Mouse (Mus musculus) spleen, adult 18-20 months (tissue): Measurements from ENCODE around the gene Tex19.1.
A peak's percentile ranks its signal among the peaks of the same experiment; 100 is the strongest.

ENCODE experiments used
- DNase-seq, 2 experiments: peaks; one replicate each; pipeline ENCODE4 v3.0.0; 2022; ENCODE audit warnings: mixed read lengths in 2 of 2

Tex19.1 gene

DNA sequence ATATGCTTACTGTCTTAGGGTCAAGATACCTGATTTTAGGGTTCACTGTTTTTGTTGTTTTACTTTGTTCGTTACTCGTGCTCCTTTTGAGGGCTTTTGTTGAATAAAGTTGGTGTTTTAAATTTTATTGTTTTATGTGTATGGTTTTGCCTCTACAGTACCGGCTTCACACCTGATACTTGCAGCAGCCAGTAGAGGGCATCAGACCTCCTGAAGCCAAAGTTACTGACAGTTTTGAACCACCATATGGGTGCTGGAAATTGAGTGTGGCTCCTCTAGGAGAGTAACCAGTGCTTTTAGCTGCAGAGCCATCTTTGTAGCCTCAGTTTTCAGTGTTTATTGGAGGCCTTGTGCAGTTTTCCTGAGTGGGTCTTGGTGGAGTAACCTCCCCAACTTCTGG, 2.2 kb downstream of the Tex19.1 start:
- no peak for DNase-seq

DNA sequence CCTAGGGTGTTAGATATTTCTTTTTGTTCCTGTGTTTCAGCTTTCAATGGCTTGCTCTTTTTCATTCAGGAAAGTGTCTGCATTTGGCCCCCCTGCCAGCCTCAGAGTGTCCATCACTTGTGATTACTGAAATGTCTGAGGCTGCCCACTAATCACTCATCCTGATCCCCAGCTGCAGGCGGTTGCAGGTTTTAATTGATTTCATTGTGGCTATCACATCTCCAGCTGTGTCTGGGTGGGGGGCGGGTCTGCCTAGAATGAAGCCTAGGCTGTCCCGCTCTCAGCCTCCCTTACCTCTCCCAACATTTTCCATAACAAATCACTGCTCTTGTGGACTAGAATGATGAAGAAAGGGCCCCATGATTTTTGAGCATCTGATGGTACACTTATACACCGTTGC, 8.3 kb downstream of the Tex19.1 start:
- no peak for DNase-seq

DNA sequence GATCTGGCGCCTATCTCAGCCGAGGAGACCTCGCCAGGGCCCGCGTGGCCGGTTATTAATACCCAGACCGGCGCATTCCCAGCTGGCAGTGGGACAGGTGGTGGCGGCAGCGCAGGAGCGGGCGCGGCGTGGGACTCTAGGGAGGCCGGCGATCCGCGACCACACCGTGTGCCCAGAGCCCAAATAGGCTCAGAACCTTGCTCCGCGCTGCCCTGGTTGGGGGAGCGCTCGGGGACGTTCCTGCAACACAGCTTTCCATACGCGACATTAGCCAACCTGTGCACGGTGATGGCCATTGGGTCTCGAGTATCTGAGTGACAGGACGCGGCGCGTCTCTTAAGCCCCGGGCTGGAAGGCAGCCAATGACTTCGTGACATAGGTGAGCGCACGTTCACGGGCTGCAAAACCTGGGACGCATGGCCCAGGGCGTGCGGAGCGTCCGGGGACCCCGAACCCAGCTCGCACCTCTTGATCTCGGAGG, 10.5 kb downstream of the Tex19.1 start:
- DNase-seq, result no peak

DNA sequence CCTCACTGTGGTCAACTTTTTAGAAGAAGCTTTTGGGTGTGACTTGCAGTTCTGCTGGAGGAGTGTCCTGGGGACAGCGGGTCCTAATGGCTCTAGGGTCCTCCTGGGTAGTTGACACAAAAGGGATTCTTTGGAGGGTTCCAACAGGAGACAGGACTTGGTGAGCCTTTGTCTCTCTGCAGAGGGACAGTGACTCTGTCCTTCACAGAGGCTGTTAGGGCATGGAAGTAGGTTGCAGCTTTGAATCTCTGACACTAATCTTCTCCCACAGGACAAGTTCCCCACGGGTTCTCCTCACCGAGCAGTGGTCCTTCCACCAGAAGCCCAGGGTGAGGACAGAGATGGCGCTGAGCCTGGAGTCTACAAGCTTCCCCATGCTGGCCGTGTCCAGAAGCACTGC, 14.0 kb downstream of the Tex19.1 start, which contains the start of gene Uts2r:
Gene Uts2r (plus strand): TSS at position 301 of the 400 bp plus-strand sequence.
- DNase-seq, result no peak

DNA sequence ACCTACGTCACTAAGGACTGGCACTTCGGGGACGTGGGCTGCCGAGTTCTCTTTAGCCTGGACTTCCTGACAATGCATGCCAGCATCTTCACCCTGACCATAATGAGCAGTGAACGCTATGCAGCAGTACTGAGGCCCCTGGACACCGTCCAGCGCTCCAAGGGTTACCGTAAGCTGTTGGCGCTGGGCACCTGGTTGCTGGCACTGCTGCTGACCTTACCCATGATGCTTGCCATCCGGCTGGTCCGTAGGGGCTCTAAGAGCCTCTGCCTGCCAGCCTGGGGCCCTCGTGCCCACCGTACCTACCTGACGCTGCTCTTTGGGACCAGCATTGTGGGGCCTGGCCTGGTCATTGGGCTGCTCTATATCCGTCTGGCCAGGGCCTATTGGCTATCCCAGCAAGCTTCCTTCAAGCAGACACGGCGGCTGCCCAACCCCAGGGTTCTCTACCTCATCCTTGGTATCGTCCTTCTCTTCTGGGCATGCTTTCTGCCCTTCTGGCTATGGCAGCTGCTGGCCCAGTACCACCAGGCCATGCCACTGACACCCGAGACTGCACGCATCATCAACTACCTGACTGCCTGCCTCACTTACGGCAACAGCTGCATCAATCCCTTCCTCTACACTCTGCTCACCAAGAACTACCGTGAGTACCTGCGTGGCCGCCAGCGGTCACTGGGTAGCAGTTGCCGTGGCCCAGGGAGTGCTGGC, 14.8 kb downstream of the Tex19.1 start:
- DNase-seq, result no peak

DNA sequence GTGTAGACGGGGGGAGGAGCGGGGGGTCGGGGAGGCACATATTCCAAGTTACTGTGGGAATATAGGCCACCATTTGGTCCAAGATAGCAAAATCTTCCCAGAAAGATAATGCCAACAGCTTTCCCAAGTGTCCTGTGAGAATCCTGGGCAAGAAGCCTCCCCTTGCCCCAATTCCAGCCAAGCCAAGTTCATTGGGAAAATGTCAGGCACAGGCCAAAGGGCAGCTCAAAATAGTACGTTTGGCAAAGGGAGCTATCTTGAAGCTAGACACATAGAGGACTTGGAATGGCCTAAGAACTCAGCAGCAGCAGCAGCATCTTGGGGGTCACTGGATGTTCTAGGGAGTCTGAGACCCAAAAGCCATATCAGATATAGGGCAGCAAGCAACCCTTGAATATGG, 17.8 kb downstream of the Tex19.1 start:
- DNase-seq, result no peak

DNA sequence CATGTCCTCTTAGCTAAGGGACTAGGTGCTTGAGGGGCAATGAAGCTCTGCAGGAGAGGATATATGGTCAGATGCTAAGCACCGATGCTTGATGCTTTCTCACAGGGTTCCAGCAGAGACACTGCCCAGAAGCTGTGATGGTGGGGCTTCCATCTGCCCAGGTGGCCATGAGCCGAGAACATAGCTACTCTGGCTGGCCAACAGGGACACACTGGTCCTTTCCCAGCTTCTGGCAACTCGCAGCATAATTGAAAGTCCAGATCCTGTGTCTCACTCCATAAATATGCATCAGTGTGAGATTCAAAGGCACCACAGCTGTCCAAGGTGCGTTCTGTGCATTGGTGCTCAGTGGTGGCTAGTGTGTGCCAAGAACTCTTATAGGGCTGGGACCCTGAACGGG, 27.3 kb downstream of the Tex19.1 start:
- no peak for DNase-seq

DNA sequence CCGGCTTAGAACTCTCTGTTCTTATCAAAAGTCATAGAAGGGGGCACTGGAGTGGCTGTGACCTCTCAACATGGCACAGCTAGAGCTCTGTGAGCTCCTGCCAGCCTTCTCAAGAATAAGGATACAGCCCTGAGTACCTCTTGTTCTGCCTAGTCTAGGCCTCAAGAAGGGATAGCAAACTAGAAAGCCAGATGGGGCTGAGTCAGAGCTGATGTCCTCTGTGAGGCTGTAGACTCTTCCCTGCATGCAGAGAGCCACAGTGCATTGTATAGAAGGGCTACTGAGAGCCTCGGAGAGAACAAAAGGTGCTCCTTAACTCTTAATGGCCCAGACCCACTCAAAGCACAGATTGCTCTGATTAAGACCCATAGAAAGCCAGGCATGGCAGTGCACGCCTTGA, 28.3 kb downstream of the Tex19.1 start:
- no peak for DNase-seq

DNA sequence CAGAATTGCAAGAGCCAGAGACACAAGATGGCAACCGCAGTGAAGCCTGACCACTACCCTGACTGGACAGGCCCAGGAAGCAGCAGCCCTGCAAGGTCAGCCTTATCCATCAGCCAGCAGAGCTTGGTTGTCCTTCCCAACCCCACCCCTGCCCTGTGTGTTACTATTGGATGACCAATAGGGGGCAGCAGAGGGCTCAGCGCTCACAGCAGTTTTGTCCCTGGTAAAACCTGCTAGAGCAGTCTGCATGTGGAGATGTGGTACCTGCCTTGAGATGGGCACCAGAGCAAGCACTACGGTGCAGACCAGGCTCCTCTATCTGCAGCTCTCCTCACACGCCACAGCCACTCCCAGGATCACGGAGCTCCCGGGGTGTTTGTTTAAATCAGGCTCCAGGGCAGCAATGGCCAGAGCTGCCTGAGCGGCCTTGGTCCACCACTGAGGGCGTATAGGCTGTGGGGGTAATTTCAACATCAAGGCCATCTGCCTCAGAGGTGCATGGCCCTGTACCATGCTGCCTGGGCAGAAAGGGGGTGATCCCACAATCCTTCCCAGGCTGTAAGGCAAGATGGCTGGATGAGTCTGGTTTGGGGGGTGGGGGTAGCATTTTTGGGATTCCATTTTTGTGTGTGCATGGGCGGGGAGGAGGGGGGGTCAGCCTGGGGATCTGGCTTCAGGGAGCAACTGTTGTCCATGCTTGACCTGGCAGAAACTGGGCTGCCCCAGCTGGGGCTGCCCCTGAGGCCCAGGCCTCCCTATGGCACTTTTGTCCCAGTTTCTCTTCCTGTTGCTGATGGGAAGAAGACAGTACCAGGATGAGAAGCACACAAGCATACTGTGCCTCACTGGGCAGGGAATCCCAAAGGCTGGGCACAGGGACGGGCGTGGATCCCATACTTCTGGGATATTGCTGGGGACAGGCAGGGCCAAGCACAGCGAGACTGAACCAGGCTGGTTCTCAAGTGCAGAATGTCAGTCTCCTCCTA, 30.6 kb downstream of the Tex19.1 start:
- peak in 1 of 2 experiments; percentile 46 for DNase-seq

DNA sequence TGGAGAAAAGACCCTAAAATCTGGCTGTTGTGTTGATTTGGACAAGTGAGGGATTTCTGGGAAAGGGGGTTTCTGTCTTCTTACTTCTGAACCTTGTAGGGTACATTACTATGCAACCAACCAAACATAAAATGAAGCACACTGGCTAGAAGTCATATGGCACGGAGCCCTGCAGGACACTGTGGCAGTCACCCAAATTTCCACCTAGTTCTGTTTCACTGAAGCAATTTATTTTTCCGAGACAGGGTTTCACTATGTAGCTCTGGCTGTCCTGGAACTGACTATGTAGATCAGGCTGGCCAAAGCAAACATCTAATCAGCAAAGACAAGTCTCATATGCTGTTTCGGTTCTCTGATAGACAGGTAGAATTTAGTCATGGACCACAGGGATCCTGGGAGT, 43.7 kb downstream of the Tex19.1 start:
- DNase-seq, result no peak

DNA sequence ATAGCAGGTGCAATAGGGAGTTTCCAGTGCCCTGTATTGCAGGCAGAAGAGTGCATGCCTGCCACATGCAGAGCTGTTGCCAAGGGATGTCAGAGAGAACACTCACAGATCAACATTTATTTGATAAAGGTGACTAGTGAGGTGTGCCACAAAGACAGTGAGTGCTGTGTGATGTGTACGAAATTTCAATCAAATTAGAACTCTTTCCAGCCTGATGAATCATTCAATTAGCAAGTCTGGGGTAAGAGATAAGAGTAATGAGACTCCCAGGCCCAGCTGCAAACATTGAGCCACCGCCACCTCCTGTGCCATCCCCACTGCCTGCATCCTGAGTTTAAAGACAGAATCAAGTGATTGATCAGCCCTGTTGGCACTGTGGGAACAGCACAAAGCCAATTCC, 46.8 kb downstream of the Tex19.1 start:
- no peak for DNase-seq

DNA sequence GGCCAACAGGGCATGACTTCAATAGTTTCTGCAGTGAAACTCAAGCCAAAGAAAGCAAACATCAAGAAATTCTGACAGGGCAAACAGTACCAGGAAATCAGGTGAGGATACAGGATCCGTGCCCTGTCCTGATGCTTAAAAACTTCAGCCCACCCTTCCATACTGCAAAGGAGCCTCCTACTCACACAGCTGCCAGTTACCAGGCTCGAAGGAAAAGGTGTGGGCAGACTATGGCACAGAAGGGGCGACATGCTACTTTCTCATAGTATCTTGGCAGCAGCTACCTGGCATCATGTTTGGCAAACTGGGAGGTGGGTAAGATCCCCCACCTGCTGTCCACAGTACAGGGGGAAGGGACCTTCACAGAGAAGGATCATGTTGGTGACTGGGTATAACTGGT, 47.5 kb downstream of the Tex19.1 start:
- DNase-seq, result no peak
